Comparison of ENCODE assay signal across 11 mouse cellular contexts in genomic region chr10:96881212-96881611, GRCm38 (mm10).
"Had no signal": no experiment of that assay in that cellular context is flagged by ENCODE, and none has a peak within 500 bp of the region (broad histone marks: within the 10 kb centered on the region; RNA-seq: fewer than 3 reads in every experiment).

No protein-coding gene starts in this region.

- H3K9me3 ChIP-seq: limb, embryonic 10.5 days; liver, embryonic 15.5 days; stomach, embryonic 15.5 days had no signal

- H3K4me2 ChIP-seq: liver, embryonic 11.5 days; liver, embryonic 15.5 days; stomach, embryonic 15.5 days had no signal

- DNase-seq: lung, adult 2 months; lung, postnatal 36 days; right cerebral cortex, postnatal 14 days; thymus, adult 2 months; thymus, postnatal 25 days had no signal

- H3K27me3 ChIP-seq: liver, embryonic 15.5 days; stomach, embryonic 15.5 days had no signal

- H3K4me1 ChIP-seq: limb, embryonic 10.5 days; liver, embryonic 15.5 days; stomach, embryonic 15.5 days had no signal

- ATAC-seq: lung, postnatal 0 days had no signal

- H3K27ac ChIP-seq: left cerebral cortex, adult 2 months; limb, embryonic 10.5 days; liver, embryonic 15.5 days; stomach, embryonic 15.5 days had no signal

- H3K36me3 ChIP-seq: limb, embryonic 10.5 days; liver, embryonic 15.5 days; stomach, embryonic 15.5 days had no signal

- H3K9ac ChIP-seq: liver, embryonic 15.5 days; stomach, embryonic 15.5 days had no signal

- H3K4me3 ChIP-seq: left cerebral cortex, adult 2 months; limb, embryonic 10.5 days; liver, embryonic 15.5 days; stomach, embryonic 15.5 days had no signal
